Mouse (Mus musculus): Measurements from ENCODE around the gene Mok. TPM values are rescaled to one million over a fixed set of nuclear protein-coding genes. Genes with fewer than 3 reads are reported as not detected.

The Mok gene
- polyA plus RNA-seq (2012; rRNA removed): 0.14 and 0.34 TPM in 2 replicates

GRCm38 (mm10) chr12:110840348-110841198, at the start of gene Mok:
Mok (minus strand) TSS chr12:110840939.

GRCm38 (mm10) chr12:110889036-110890020, 48.6 kb upstream of the Mok start, which contains the start of the genes Cinp and Tecpr2:
Cinp (minus strand) TSS chr12:110889145.
Tecpr2 (plus strand) TSS chr12:110889264.

GRCm38 (mm10) chr12:110850010-110850928, 9.5 kb upstream of the Mok start, which contains the start of gene Zfp839:
Zfp839 (plus strand) TSS chr12:110850253.

Other genes with a start within 250 kb of the Mok start
- gene Dync1h1, start 239.5 kb downstream of the Mok start, polyA plus RNA-seq (2012; rRNA removed): 101 and 121 TPM in 2 replicates
- gene 1700001K19Rik, start 158.3 kb downstream of the Mok start, polyA plus RNA-seq (2012; rRNA removed): not detected in 2 replicates
- gene Hsp90aa1, start 138.2 kb downstream of the Mok start, polyA plus RNA-seq (2012; rRNA removed): 8.7 and 10.8 TPM in 2 replicates
- gene Wdr20, start 103.0 kb downstream of the Mok start, polyA plus RNA-seq (2012; rRNA removed): 8.9 and 15.3 TPM in 2 replicates
- gene Zfp839, start 9.3 kb upstream of the Mok start, polyA plus RNA-seq (2012; rRNA removed): 1.7 and 2.2 TPM in 2 replicates
- gene Cinp, start 48.2 kb upstream of the Mok start, polyA plus RNA-seq (2012; rRNA removed): 19.9 and 28.4 TPM in 2 replicates
- gene Tecpr2, start 48.3 kb upstream of the Mok start, polyA plus RNA-seq (2012; rRNA removed): 2.2 and 2.9 TPM in 2 replicates
- gene Ankrd9, start 138.1 kb upstream of the Mok start, polyA plus RNA-seq (2012; rRNA removed): 62.6 and 124 TPM in 2 replicates
- gene Rcor1, start 198.4 kb upstream of the Mok start, polyA plus RNA-seq (2012; rRNA removed): 3.1 and 4.7 TPM in 2 replicates

Data from stomach, adult 2 months (tissue).